Mouse (Mus musculus) ES-Bruce4 (cell line): ENCODE measurements around the gene Sptbn4. TPM values are rescaled to one million over a fixed set of nuclear protein-coding genes. Genes with fewer than 3 reads are reported as not detected.

Experiments used
- H3K27ac ChIP-seq: 2 replicates; pipeline ENCODE4 v1.5.1; 2012; ENCODE audit warnings: low read length, inconsistent platforms; ENCODE audit not compliant: insufficient read depth
- H3K27me3 ChIP-seq: 2 replicates; pipeline ENCODE4 v1.6.1; 2012; ENCODE audit warnings: mild to moderate bottlenecking, low read length, inconsistent platforms; ENCODE audit not compliant: control insufficient read depth, poor library complexity, insufficient read depth, severe bottlenecking
- H3K36me3 ChIP-seq: 2 replicates; pipeline ENCODE4 v1.6.1; 2012; ENCODE audit warnings: inconsistent platforms, mild to moderate bottlenecking, low read length, moderate library complexity; ENCODE audit not compliant: control insufficient read depth, poor library complexity, insufficient read depth, severe bottlenecking
- H3K4me1 ChIP-seq: one replicate; pipeline ENCODE4 v1.8.1; 2011; ENCODE audit warnings: low read length; ENCODE audit not compliant: control insufficient read depth, insufficient read depth
- H3K4me3 ChIP-seq: 2 replicates; pipeline ENCODE4 v1.5.1; 2011; ENCODE audit warnings: low read depth, mild to moderate bottlenecking, low read length
- H3K9ac ChIP-seq: 2 replicates; pipeline ENCODE4 v1.6.1; 2012; ENCODE audit warnings: low read depth, mild to moderate bottlenecking, inconsistent platforms; ENCODE audit not compliant: poor library complexity, severe bottlenecking
- H3K9me3 ChIP-seq: replicated peaks from 2 replicates; pipeline ENCODE4 v1.6.1; 2012; ENCODE audit warnings: mild to moderate bottlenecking, low read length, inconsistent platforms; ENCODE audit not compliant: control insufficient read depth, poor library complexity, insufficient read depth, severe bottlenecking
- CTCF ChIP-seq: IDR thresholded peaks from one replicate; pipeline ENCODE4 v1.8.1; 2011; ENCODE audit warnings: low read depth, low read length
- EP300 ChIP-seq: IDR thresholded peaks from 2 replicates; pipeline ENCODE4 v1.6.1; 2011; ENCODE audit warnings: low read depth, low read length; ENCODE audit not compliant: insufficient read depth
- POLR2A ChIP-seq: IDR thresholded peaks from one replicate; pipeline ENCODE4 v1.8.1; 2011; ENCODE audit warnings: low read length; ENCODE audit not compliant: insufficient read depth
- polyA plus RNA-seq: library from polyadenylated mRNA; stranded (reverse); fragments of >200 nt; gene quantifications from 2 replicates; pipeline ENCODE4 v1.2.4, GENCODE M21; 2011; ENCODE audit warnings: low read depth; ENCODE audit not compliant: missing spikeins, insufficient read depth, insufficient read length

The Sptbn4 gene
- polyA plus RNA-seq, 1 experiment = 6.0 TPM

- H3K9ac ChIP-seq = no peak overlapping the region
- TF ChIP-seq EP300 = no peak
- TF ChIP-seq CTCF = no peak
- TF ChIP-seq POLR2A = no peak
Observed at GRCm38 (mm10) chr7:27429135-27429534, 18.4 kb downstream of the Sptbn4 start.

GRCm38 (mm10) chr7:27428002-27428401, 19.5 kb downstream of the Sptbn4 start:
- Histone ChIP-seq H3K4me3 (no peak overlapping the region), H3K27ac (no peak overlapping the region), H3K4me1 (peaks cover 2% of the 10 kb centered on the region), H3K9me3 (peaks cover 6% of the 10 kb centered on the region), H3K36me3 (no peaks in the 10 kb centered on the region), H3K9ac (no peak overlapping the region), H3K27me3 (no peaks in the 10 kb centered on the region)
- TF ChIP-seq POLR2A (no peak), CTCF (no peak), EP300 (no peak)

More at GRCm38 (mm10) chr7:27429135-27429534, 18.4 kb downstream of the Sptbn4 start:
- Histone ChIP-seq H3K4me1 (peaks cover 2% of the 10 kb centered on the region), H3K36me3 (no peaks in the 10 kb centered on the region), H3K4me3 (no peak overlapping the region), H3K9me3 (peaks cover 6% of the 10 kb centered on the region), H3K27me3 (no peaks in the 10 kb centered on the region), H3K27ac (no peak overlapping the region)

GRCm38 (mm10) chr7:27427387-27427786, 20.1 kb downstream of the Sptbn4 start:
- Histone ChIP-seq H3K9me3 (peaks cover 6% of the 10 kb centered on the region), H3K9ac (no peak overlapping the region), H3K27me3 (no peaks in the 10 kb centered on the region), H3K4me1 (peaks cover 2% of the 10 kb centered on the region), H3K36me3 (no peaks in the 10 kb centered on the region), H3K4me3 (no peak overlapping the region), H3K27ac (no peak overlapping the region)
- TF ChIP-seq EP300 = no peak
- no peak for TF ChIP-seq CTCF
- TF ChIP-seq POLR2A = no peak

- Histone ChIP-seq H3K9me3 (no peaks in the 10 kb centered on the region), H3K27ac (no peak overlapping the region), H3K4me1 (no peaks in the 10 kb centered on the region), H3K27me3 (no peaks in the 10 kb centered on the region), H3K4me3 (no peak overlapping the region), H3K36me3 (no peaks in the 10 kb centered on the region), H3K9ac (no peak overlapping the region)
- no peak for TF ChIP-seq POLR2A
- TF ChIP-seq EP300 = no peak
- TF ChIP-seq CTCF = no peak
Observed at GRCm38 (mm10) chr7:27423556-27424326, 23.7 kb downstream of the Sptbn4 start.

GRCm38 (mm10) chr7:27419101-27419500, 28.4 kb downstream of the Sptbn4 start:
- H3K9me3 ChIP-seq = no peaks in the 10 kb centered on the region
- no peaks in the 10 kb centered on the region for H3K36me3 ChIP-seq
- H3K4me3 ChIP-seq = no peak overlapping the region
- no peaks in the 10 kb centered on the region for H3K4me1 ChIP-seq
- no peak overlapping the region for H3K9ac ChIP-seq
- TF ChIP-seq CTCF (peak; percentile 81), EP300 (no peak), POLR2A (no peak)
- no peaks in the 10 kb centered on the region for H3K27me3 ChIP-seq
- no peak overlapping the region for H3K27ac ChIP-seq

GRCm38 (mm10) chr7:27417151-27417550, 30.3 kb downstream of the Sptbn4 start:
- no peaks in the 10 kb centered on the region for H3K4me1 ChIP-seq
- H3K27ac ChIP-seq = no peak overlapping the region
- no peaks in the 10 kb centered on the region for H3K9me3 ChIP-seq
- TF ChIP-seq POLR2A = no peak
- no peak for TF ChIP-seq CTCF
- no peak for TF ChIP-seq EP300
- no peak overlapping the region for H3K9ac ChIP-seq
- no peak overlapping the region for H3K4me3 ChIP-seq
- H3K27me3 ChIP-seq = no peaks in the 10 kb centered on the region
- H3K36me3 ChIP-seq = no peaks in the 10 kb centered on the region
